Mouse (Mus musculus) gastrocnemius, postnatal 25 days (tissue): ENCODE measurements at regions not wholly inside any gene's neighbourhood (a gene's known extent, or its start where the extent isn't known, plus 50 kb on each side); places are given as distances from the start of the nearest gene placed in this dataset.

ENCODE experiments used
- DNase-seq: peaks from one replicate; pipeline ENCODE4 v3.0.0; 2022

DNA sequence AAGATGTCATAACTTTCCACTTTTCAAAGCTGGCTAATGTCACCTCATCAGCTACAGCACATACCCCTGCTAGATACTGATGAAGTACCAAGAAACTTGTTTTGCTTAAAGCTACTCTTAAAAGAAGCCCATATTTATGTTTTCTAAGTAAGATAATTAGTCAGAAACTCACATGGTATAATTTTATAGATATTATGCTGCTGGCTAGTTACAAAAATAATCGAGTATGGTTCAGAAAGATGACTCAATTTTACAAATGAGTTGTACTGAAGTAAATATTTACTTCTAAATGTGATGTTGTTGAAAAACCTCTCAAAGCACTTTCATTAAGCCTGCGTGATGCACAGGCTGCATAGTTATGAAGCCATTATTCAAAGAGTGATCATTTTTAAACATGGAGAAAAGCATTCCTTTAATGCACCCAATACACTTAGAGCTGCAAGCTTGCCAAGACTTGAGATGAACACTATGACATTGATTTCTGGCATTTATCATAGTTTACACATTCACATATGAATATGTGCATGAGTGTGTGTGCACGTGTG lies 582.3 kb upstream of the Gm26657 start:
- DNase-seq, result no peak

DNA sequence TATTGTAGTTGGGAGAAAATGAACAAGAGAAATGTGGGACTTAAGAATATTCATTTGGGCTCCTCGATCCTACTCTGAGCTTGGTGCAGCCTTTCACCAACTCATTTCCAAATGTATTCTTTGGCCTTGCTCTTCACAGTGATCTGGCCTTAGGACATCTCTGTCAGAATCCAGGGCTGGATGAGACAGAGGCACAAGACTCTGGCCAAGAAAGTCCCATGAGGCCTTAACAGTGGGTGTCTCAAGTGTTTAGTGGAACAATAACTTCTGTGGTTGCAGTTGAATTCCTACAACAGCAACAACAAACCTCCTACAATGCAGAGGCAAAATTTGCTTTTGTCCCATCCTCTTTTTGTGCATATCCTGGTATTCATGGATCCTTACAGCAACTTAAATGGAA lies 589.2 kb upstream of the Gm26657 start:
- no peak for DNase-seq

DNA sequence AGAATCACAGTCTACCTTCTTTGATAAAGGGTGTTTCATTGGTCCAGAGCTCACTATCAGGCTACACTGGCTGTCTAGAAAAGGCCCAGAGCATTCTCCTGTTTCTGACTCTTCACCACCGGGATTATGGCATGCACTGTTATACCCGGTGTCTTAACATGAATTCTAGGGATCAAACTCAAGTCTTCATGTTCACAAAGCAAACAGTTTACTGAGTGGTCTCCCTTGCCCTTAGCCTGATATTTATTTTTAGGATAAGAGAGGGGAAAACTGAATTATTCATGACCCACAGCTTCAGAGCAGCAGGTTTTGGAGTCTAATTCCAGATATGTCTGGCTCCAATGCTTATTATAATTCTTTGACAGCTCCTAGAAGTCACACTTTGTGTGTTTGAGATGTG lies 596.0 kb upstream of the Gm26657 start:
- no peak for DNase-seq

GRCm38 (mm10) chr4:56136837-56137236 lies 603.0 kb upstream of the Gm26657 start:
- no peak for DNase-seq

DNA sequence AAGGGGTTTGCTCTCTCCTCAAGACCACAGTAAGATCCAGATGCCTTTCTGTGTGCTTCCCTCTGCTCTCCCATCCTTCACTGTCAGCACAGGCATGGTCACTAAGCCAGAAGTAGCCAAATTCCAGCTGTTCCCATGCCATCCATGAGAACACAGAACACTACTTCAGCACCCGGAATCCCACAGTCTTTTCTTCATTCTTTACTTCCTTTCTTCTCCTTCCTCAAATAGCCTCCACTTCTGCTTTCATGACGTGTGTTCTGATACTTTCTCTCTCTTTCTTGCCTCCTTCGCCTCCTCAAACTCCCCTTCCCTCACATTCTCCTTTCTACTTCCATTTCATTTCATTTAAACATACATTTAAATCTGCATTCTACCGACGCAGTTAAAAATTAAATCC lies 602.1 kb upstream of the Klf4 start:
- no peak for DNase-seq

- no peak for DNase-seq
These were observed 595.6 kb upstream of the Klf4 start for GRCm38 (mm10) chr4:56127730-56128482.

- no peak for DNase-seq
These were observed 592.2 kb upstream of the Klf4 start for GRCm38 (mm10) chr4:56124515-56124914.

DNA sequence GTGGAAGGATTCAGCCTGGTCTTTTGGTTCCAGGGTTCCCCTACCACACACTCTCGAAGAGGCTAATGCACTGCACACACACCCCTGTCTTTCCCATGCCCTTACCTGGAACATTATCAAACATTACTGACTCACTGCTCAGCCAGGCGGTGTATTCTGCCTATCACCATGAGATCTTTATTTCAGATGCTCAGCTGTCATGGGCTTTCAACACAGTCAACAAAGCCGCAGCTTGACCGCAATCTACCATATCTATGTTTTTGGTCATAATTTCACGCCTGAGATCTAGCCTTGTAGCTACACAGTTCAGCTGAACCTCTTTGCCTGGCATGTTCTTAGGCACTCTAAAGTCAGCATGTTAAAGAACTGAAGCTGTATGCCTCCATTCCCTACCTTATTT lies 589.9 kb upstream of the Klf4 start:
- DNase-seq, result no peak

DNA sequence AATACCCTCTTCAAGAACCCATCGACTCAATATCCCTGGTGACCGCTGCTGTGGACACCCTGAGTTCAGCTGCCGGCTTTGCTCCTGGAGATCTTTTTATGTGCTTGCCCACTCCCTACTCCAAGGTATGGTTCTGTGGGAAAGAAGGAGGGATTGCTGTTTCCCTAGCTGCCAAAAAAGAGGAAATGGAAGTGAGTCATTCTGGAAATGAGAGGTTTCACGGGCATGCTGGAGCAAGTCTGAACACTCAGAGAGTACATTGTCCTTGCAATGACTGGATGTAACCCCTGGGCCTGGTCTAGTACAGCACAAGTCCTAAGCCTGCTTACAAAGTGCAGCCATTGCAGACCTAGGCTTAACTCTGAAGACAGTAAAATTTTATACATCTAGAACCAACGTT lies 589.4 kb upstream of the Klf4 start:
- no peak for DNase-seq

- DNase-seq, result no peak
These were observed 588.1 kb upstream of the Klf4 start for GRCm38 (mm10) chr4:56120357-56120756.

DNA sequence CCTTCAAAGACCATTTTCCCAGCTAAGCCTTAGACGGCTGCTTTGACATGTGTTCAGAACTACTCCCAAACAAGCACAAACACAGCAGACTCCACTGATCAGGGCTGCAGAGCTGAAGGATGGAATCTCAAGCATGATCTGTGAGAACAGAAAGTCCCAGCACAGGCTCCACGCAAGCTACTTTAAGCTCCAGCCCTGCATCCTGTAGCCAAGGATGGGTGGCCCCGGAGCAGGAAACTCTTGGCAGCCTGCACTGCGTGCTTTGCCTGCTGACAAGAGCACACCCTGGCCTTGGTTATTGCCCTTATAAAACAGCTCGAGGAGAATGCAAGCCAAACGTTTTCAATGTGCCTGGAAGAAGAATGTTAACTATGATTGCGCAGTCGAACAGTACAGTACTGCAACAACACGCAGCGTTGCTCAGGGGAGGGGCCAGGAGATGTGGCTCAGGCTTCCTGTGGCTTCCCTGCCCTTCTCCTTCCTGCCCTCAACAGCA lies 581.5 kb upstream of the Klf4 start:
- peak; percentile 96 for DNase-seq

GRCm38 (mm10) chr4:56112931-56113700 lies 580.9 kb upstream of the Klf4 start:
- no peak for DNase-seq

DNA sequence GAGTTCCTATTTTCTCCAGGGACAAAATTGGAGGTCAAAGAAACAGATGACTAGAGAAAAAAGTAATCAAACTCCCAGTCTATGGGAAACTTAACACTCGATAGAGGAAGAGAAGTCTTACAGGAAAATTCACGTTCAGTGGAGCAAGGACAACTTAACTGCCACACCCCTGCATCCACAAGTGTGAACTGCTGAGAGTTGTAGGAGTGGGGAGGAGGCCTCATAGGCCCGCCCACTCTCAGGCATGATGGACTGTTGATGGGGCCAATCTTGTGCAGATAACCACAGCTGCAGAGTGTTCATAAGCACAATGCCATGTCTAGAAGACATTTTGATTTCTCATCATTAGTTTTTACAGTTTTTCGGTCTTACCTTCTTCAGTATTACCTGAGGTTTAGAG lies 574.7 kb upstream of the Klf4 start:
- DNase-seq, result no peak

- DNase-seq, result no peak
These were observed 570.0 kb upstream of the Klf4 start for GRCm38 (mm10) chr4:56102314-56102713.

DNA sequence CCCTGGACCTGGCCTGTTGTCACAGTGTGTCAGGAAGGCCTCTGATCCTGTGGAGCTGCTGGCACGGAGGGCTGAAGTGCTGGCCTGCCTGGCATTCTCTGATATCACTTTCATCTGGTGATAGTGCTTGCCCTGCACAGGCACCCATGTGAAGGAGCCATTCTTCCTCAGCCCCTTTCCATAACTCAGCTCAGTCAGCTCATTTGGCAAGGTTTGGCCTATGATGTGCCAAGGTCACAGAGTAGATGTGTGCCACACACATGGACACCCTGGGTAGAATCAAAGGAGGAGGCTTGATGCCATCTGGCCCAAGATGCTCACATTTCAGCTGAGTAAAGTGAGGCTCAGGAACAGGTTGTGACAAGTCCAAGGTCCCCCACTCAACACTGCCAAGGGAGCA lies 558.5 kb upstream of the Klf4 start:
- peak; percentile 62 for DNase-seq

- DNase-seq, result no peak
These were observed 556.4 kb upstream of the Klf4 start for GRCm38 (mm10) chr4:56088701-56089100.

- DNase-seq, result no peak
These were observed 554.0 kb upstream of the Klf4 start for GRCm38 (mm10) chr4:56086306-56086705.

- no peak for DNase-seq
These were observed 551.9 kb upstream of the Klf4 start for GRCm38 (mm10) chr4:56084205-56084604.

DNA sequence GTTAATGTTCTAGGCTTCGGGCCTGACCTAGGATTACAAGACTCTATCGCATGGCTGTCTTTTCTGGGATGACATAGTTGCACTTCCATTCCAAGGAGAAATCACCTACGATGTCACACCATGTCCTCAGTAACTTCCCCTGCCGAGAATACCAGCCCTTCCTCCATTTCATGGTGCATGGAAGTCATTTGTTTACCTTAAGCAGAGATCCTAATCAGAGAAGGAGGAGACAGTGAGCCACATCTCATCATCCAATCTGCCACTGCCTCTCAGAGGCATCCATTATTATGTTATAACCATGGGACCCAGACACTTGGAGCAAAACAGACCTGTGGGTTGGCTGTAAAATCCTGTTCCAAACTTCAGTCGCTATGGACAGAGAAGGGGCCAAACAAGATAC lies 550.1 kb upstream of the Klf4 start:
- DNase-seq, result no peak

DNA sequence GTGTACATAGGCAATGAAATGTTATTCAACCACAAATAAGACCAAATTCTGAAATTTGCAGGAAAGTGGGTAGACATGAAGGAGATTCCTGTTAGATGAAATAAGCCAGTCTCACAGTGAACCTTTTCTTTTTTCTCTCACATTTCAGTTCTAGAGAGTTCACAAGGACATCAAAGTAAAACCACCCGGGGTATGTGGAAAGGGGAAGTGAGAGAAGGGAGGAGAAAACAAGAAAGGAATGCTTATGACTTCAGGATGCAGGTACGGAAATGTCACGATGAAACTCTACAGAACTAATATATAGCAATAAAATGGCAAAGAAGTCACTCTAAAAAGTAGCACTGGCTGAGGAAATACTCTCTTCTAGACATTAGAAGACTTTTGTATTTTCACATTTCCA lies 548.7 kb upstream of the Klf4 start:
- no peak for DNase-seq

GRCm38 (mm10) chr4:56070664-56071334 lies 538.5 kb upstream of the Klf4 start:
- DNase-seq, result peak; percentile 55

DNA sequence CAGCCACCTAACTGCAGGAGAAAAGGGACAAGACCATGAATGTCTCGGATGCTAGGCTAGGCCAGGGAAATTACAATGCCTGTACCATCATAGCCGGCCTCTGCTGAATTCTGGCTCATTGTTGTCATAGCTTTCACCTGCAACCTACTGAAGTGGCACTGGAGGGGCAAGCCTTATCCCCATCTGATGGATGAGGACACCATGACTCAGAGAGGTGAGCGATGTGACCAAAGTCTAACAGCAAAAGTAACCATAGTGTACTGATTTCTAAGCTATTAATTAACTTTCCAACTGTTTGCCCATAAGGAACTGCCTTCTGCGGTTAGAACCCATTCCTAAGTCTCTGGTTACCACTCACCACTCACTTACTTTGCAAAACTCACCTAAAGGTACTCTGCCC lies 536.6 kb upstream of the Klf4 start:
- no peak for DNase-seq

DNA sequence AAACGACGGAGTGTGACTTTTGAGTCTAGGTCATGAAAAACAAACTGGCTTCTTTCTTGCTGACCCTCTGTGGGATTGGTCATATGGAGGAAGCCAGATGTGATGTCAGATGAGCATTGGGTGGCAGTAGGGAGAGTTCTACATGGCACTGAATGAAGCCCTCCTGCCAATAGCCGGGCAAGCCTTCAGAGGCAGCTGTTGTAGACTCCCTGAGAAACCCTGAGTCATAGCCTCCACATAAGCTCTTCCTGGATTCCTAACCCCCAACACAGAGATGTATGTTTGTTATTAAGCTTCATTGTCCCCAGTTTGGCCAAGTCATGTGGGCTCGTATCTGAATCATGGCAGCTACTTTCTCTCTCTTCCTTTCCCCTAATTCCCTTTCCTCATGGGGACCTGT lies 532.4 kb upstream of the Klf4 start:
- DNase-seq, result no peak
